Mouse (Mus musculus) C2C12 (cell line): ENCODE measurements at regions not wholly inside any gene's neighbourhood (a gene's known extent, or its start where the extent isn't known, plus 50 kb on each side); places are given as distances from the start of the nearest gene placed in this dataset.

ENCODE experiments used
- CEBPB ChIP-seq: IDR thresholded peaks from one replicate; pipeline ENCODE4 v1.6.1; 2011; ENCODE audit warnings: low read depth, mild to moderate bottlenecking, control low read depth, moderate library complexity
- CTCF ChIP-seq: IDR thresholded peaks from one replicate; pipeline ENCODE4 v1.5.1; 2011; ENCODE audit not compliant: control insufficient read depth, insufficient read depth, insufficient read length
- MAX ChIP-seq: IDR thresholded peaks from one replicate; pipeline ENCODE4 v1.6.1; 2011; ENCODE audit warnings: mild to moderate bottlenecking, control low read depth
- MYOD1 ChIP-seq: IDR thresholded peaks from one replicate; pipeline ENCODE4 v1.6.1; 2011; ENCODE audit warnings: low read depth; ENCODE audit not compliant: control insufficient read depth, insufficient read length
- USF1 ChIP-seq: IDR thresholded peaks from one replicate; pipeline ENCODE4 v1.6.1; 2011; ENCODE audit warnings: low read depth, mild to moderate bottlenecking, control low read depth, moderate library complexity

DNA sequence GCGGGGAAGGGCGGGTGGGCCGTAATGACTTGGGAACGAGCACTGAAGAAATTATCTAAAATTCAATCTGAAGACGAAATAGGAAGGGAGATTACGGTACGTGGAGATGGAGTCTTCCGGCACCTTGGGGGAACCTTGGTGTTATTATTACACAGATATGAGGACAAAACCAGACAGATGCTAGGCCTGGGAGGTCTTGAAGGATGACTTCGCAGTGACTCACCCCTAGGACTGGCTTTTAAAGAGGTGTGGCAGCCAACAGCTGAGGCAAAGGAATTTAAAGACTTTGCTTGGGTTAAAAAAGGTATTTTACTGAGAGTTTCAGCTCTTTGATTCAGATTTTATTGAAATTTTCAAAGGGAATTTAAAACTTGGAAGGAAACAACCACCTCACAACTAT is 140.3 kb downstream of the Wif1 start:
- TF ChIP-seq MYOD1: peak; percentile 75
- no peak for TF ChIP-seq CTCF
- no peak for TF ChIP-seq USF1
- no peak for TF ChIP-seq CEBPB
- TF ChIP-seq MAX: no peak
